Mouse (Mus musculus) cerebellum, adult 2 months (tissue): ENCODE data around the gene Capns1.

Experiments
- CTCF ChIP-seq: fragments of 200-500 bp; IDR thresholded peaks from 2 replicates; pipeline ENCODE4 v1.5.1; 2011; ENCODE audit warnings: low read depth, mild to moderate bottlenecking, control low read depth, low read length, moderate library complexity, borderline replicate concordance; ENCODE audit not compliant: insufficient read depth
- POLR2A ChIP-seq: fragments of 200-500 bp; IDR thresholded peaks from 2 replicates; pipeline ENCODE4 v1.6.1; 2011; ENCODE audit warnings: low read length, control low read depth, borderline replicate concordance; ENCODE audit not compliant: insufficient read depth

DNA sequence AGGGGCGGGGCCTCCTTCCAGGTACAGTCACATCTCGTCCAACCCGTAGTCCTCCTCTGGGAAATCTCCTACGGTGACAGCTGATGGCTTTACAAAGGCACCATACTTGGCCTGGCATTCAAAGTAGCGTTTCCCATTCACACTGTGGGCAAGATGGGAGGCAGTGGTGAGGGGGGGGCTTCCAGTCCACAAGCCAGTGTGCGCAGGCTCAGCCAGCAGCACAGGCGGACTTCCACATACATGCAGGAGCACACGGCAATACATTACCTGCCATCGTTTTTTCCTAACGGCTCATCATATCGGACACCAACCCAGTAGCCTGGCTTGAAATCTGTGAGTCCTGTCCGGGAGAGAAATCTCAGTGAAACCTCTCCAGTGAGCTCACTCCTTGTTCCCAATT, 25.6 kb upstream of the Capns1 start:
- TF ChIP-seq CTCF = no peak
- no peak for TF ChIP-seq POLR2A
